Mouse (Mus musculus) adrenal gland (tissue): ENCODE results near the gene Gm27021.

Source experiments
- intact Hi-C: fragments of 180-260 bp; cut with DNase I; formaldehyde crosslinking; loops from one replicate; pipeline ENCODE4 v1.15.1; 2025

Gene Gm27021

DNA sequence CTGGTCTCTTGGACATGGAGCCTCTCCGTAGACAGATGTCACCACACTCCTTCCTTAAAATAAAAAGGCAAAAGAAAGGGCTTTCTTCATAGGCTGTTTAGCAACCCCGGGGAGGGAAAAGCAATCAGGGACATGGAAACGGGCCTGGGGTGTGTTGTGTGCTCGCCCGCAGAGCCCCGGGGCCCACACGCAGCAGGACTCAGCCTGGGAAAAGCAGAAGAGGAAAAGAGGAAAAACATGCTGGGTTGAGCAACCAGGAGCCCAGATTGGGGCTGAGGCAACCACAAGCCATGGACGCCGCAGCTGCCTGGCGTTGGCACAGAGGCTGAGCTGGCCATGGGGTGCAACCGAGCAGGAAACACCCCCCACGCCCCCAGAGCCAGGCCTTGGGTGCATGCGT lies 18.2 kb upstream of the Gm27021 start:
- intact Hi-C loops: no loop called here

DNA sequence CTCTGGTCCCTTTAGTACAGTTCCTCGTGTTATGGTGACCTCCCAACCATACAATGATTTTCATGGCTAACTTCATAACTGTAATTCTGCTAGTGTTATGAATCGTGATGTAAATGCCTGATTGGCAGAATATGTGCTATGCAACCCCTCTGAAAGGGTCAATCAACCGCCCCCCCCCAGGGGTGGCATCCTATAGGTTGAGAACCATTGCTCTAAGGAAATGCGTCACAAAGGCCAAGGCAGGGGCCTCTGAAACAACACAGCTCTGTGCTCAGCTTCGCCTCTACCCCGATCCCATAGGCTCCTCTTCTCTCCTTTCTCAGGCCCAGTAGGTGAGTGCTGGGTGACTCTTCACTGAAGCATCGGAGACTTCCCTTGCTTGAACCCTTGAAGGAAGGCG lies 17.7 kb upstream of the Gm27021 start:
- intact Hi-C loops: no loop called here

DNA sequence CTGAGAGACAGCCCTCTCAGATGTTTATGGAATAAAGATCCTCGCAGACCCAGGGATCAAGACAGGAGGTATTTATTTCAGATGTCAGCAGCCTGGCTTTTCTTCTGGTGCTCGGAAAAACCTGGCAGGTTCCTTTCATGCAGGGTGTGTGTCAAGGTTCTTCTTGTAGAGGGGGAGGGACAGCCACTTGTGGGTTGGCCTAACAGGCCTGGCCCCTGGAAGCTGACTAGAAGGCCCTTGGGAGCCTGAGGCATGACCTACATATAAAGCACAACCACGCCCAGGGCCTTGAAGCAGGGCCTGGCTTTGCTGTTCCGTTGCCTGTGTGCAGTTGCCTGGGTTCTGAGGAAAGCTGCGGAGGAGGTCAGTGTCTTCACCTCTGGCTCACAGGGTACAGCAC lies 17.2 kb upstream of the Gm27021 start:
- intact Hi-C loops: no loop called here

DNA sequence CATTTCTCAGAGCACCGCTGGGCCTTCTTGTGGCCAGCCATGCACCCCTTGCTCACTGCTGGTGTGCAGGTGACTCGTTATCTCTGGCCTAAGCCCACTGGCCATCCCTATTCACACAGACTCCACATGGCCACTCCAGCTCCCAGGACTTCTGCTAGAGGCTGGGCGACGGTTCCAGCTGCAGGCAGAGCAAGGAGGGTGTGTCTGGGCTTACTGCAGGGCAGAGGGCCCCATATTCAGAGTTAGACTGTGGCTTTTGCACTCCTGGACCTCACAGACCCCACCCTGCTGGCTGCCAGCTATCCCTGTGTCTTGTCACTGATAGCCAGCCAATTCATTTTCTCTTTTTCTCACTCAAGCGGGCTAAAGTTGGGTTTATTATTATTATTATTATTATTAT lies 16.2 kb upstream of the Gm27021 start:
- intact Hi-C loops: loop anchor here (5.0 kb wide), 2 partner anchors 53 to 408 kb away; partner anchors contain the start of gene Irf8

DNA sequence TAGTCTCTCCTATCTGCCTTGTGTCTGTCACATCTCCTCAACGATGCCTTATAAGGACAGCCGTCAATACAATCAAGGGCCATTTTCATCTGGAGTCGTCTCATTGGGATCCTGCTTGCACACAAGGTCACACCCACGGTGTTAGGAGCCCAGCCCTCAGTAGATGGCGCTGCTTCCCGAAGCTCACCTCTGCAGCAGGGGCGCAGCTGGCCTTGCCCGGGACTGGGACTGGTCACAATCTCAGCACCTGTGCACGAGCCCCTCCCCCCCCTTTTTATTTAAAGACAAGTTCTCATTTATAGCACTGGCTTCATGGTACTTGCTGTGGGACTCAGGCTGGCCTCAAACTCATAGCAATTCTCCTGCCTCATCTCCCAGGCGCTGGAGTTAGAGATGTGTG lies 15.7 kb upstream of the Gm27021 start:
- intact Hi-C loops: loop anchor here (5.0 kb wide), 2 partner anchors 54 to 409 kb away; partner anchors contain the start of gene Irf8

DNA sequence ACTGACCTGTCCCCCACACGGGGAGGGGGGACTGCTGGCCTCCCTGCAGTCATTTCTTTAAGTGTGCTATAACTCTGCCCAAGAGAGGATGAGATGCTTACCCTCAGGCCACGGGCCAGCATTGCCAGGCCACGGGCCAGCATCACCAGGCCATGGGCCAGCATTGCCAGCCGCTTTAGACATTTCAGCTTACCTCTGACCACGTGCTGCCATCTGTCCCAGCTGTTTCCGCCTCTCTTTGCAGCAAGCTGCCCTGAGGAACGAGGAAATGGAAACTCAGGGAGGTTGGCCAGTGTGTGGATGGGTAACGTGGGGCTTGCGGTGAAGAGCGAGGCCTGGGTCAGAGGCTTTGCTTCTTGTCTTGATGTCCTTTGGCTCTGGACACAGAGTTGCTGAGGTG lies 13.2 kb upstream of the Gm27021 start:
- intact Hi-C loops: loop anchor here (5.0 kb wide), 2 partner anchors 56 to 411 kb away; partner anchors contain the start of gene Irf8

DNA sequence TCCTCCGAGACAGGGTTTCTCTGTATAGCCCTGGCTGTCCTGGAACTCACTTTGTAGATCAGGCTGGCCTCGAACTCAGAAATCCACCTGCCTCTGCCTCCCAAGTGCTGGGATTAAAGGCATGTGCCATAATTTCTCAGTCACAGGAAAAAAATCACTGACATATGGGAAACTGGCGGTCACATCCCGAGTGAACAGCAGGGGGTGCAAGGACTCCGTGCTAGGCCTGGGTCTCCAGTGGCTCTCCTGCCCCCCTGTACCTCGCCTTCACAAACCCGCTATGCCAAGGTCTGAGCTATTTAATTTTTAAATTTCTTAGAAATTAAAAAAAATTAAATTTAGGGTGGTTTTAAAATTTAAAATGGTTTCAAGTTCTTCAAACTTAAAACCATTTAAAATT lies 12.5 kb upstream of the Gm27021 start:
- intact Hi-C loops: loop anchor here (1.0 to 5.0 kb wide), 3 partner anchors 57 to 412 kb away; partner anchors contain the start of gene Irf8

DNA sequence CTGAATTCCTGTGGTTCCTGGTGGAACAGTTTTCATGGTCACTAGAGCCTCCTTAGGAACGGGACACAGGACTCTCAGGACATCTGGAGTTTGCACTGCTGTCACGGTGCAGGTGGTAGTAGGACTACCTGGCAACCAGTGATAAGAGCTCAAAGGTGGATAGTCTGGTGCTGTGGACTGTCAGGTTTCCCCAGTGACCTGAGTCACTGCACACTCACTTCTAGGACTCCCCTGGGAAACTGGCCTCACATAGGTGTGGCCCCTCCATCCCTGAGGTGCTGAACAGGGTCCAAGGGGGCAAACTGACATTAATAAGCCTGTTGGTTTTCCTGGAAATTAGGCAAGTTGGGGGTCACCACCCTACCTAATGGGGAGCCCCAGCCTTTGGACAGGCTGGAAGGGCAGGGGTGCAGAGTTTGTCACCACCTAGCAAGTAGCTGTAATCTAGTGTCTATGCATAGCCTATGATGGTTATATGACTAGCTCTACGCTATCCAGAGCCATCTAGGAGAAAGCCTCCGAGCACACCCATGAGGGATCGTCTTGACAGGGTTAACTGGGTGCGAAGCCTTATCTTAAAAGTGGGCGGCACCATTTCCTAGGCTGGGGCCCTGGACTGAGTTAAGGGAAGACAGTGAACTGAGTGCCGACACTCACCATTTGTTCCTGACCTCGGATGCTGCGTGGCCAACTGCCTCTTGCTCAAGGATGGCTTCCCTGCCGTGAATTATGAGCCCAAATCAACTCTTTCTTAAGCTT lies 11.9 kb upstream of the Gm27021 start:
- intact Hi-C loops: loop anchor here (1.0 to 5.0 kb wide), 3 partner anchors 57 to 412 kb away; partner anchors contain the start of gene Irf8

DNA sequence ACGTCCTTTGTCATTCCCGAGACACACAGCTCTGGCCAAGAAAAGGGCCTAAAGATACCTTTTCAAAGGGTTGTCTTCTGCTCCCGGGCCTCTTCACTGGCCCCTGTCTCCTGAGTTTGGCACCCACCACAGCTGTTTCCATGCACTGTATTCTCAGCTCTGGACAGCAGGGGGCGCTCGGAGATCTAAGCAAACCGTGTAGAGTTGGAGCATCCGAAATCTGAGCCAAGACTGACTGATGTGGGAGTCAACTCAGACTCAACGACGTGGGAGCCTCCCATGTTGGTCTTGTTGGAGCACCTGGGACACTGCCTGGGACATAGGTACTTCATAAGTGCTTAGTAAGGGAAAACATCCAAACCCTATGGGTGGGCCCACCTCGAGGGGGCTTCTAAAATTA lies 10.6 kb upstream of the Gm27021 start:
- intact Hi-C loops: no loop called here

DNA sequence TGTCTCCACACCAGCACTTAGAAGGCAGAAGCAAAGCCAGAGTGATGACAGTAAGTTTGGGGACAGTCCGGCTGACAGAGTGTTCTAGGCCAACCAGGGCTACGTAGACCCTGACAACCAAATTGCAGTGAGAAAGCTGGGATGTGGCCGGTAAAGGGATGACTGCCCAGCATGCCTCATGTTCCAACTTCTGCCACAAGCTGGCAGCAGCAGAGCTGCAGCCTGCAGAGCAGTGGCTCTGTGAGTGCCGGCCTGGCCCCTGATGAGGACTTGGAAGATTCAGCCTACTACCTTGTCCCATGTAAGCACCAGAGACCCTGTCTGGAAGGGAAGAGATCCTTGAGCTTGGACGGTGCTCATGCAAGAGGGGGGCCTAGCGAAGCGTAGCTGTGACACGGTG lies 7.8 kb upstream of the Gm27021 start:
- intact Hi-C loops: no loop called here

DNA sequence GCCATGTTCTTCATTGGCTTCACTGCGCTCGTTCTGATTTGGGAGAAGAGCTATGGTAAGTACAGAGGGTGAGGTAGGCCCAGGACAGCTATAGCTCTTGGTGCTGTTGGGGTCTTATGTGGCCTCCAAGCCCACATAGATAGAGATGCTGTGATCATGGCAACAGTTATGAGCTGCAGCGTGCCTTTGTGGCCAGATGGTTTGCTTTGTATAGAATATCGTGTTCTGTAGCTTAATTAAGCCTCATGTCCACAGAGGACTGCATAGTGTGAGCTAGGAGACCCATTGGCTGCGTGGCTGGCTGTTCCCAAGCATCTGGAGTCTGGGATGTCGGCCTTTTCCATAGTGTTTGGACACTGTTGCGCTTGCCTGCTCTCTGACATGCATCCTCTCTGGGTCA lies 5.4 kb upstream of the Gm27021 start:
- intact Hi-C loops: no loop called here

DNA sequence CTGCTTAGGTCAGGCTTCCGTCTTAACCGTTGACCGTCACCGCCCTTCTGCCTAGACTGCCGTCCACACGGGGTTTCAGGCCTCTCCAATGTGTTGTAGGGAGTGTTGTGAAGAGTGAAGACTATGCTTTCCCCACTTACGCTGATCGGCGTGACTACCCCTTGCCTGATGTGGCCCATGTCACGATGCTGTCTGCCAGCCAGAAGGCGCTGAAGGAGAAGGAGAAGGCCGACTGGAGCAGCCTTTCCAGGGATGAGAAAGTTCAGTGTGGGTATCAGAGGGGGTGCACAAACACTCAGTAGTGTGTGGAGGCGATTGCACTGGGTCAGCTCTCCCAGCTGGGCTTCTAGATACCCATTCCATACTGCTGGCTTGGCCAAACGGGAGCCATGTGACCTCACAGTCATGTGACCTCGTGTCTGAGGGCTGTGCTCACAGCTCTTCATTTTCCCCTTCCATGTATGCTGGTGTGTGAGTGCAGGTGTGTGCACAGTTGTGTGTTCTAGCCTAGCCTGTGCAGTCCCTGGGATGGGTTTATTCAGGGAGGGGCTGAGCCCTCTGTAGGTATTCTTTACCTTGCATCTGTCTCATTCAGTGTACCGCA lies 4.8 kb upstream of the Gm27021 start:
- intact Hi-C loops: no loop called here

DNA sequence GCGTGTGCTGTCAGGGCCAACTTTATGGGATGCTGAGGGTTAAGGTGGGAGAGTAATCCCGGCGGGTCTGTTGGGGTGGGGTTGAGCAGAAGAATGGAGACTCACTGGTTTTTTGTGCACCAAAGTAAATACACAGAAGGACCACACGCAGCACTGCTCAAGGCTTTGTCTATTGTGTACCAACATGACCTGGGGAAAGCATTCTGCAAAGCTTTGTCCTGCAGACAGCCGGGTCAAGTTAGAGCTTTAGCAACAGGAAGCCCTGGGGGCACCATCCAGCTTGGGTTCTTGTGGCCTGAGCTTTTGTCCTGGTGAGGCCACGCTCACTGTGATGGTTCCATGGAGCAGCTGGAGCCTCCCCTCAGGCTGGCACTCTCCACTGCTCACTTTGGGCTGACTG lies 3.9 kb upstream of the Gm27021 start:
- intact Hi-C loops: no loop called here

DNA sequence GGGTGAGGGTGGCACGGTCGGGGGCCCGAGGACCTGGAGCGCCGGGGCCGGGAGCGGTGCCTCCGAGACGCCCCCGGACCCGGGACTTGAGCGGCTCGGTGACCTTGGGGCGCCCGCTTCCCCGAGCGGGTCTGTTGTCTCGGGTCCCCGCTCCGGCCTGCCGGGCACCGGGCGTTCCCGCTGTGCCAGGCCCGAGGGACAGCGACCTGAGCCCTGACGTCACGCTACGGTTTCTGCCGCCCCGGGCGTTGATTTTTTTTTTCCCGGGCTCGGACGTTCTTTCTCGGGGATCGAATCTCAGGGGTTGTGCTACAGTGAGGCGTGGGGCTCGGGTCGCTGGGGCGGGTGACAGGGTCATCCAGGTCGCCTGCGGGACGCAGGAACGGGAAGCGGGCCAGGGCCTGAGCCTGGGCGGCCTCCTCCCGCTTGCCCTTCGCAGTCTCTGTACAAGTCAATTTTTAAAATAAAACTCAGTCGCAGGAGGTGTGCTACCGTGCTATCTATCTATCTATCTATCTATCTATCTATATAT lies 561 bp upstream of the Gm27021 start, which contains the start of gene Emc8:
TSS of gene Emc8 (minus strand) at position 200 of the 532 bp plus-strand sequence.
- intact Hi-C loops: no loop called here

DNA sequence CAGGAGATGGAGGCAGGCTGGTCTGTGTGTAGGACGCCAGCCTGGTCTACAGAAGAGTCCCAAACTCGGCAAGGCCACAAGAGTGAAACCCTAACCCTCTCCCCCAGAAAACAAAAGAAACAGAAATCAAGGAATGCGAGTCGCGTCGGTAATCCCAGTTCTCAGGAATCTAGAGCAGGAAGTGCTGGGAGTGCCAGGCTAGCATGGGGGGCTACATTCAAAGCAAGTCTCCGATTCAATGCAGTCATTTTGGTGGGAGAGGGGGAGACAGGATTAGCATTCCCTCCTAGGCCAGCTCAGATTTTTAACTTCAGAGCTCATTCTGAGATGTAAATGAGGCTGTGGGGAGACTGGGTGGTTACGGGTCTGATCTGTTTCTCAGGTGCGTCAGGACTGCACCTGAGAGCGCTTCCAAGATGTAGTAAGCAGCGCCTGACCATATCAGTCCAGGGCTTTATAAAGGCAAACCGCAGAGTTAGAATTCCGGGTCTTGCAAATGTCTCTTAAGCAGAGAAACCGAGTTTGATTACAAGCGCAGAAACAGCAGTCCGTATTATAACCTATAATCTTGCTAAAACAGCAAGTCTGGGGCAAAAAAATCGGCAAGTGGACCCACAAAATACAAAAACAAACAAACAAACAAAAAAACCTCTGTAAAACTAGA lies 940 bp downstream of the Gm27021 start:
- intact Hi-C loops: no loop called here

DNA sequence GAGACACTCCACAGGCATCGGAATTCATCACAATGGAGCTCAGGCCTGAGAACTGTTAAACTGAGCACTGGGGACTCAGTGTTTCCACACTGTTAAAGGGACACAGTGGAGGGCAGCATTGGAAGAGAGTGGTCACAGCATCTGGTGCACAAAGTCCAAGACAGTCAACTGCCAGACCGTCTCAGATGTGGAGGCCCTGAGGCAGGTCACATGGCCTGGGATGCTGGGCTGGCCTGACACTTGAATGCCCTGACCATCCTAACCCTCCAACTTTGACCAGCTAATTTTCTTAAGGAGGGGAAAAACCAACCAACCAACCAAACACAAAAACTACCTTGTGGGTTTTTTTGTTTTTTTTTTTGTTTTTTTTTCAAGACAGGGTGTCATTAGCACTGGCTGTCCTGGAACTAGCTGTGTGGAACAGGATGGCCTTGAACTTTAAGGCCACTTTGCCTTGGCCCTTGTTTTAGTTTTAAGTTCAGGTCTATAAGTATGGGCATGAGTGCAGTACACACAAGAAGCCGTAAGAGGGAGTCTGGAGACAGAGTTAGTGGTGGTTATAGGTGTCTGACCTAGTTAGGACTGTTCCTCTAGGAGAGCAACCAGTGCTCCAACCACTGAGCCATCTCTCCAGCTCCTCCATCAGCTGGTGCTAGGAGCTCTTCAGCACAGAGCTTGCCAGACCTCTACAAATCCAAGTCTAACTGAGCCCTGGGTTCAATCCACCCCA lies 2.0 kb downstream of the Gm27021 start:
- intact Hi-C loops: no loop called here

DNA sequence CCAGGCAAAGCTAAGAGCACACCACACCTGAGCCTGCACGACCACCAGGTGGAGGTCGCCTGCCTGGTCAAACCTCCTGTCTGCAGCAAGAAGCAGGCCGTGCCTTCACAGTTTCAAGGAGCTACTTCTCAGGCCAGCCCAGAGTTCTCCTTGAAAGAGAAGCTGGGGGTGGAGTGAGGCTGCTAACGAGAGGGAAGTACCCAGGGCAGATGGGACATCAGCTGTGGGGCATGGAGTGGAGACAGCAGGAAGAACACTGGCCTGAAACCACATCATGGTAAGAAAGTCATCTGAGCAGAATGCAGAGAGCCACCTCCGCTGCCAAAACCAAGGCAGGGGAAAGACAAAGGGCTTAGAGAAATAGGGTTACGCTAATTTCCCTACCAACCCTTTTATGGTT lies 3.3 kb downstream of the Gm27021 start:
- intact Hi-C loops: no loop called here

DNA sequence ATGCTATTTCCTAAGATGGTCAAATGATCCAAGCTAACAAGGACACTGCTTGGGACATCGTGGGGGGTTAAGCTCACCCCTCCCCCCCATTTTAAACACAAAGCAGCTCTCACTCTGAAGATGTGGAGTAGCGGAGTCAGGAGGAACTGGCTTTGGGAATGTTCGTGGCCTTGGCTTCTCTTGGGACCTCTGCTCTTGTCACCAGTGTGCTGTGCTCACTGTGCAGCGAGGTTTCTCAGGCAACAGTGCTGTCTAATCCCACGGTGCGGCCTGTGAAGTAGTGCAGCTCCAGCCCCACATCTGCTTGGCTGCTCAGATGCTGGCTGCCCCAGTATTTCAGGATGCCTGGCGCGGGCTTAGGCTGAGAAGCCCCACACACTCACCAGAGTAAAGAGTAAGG lies 10.5 kb downstream of the Gm27021 start:
- intact Hi-C loops: no loop called here

DNA sequence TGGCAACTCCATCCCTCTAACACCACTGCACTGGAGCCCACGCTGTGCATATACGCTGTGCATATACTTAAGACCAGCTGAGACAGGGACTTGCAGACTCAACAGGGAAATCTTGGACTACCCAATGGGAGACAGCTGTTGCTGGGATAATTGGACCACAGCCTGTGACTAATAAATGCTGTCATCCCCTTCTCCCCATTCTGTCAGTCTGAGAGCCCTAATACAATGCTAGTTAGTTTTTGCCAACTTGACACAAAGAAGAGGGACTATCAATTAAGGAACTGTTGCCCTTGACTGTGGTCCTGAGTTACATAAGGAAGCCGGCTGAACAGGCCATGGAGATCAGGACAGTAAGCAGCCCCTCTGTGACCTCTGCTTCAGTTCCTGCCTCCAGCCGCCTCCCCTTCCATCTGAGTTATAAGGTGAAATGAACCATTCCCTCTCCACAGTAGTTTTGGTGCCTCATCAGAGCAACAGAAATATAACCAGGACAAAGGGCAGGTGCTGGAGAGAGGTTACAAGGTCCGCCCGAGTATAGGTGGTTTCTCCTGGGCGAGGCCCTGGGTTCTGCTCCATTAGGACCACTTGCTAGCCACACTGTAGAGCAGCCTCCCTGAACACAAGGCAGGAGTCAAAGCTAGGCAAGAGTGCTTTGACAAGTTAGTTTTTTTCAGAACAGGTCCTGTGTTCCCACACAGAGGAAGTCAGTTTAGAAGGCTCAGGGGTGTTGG lies 11.4 kb downstream of the Gm27021 start:
- intact Hi-C loops: no loop called here

DNA sequence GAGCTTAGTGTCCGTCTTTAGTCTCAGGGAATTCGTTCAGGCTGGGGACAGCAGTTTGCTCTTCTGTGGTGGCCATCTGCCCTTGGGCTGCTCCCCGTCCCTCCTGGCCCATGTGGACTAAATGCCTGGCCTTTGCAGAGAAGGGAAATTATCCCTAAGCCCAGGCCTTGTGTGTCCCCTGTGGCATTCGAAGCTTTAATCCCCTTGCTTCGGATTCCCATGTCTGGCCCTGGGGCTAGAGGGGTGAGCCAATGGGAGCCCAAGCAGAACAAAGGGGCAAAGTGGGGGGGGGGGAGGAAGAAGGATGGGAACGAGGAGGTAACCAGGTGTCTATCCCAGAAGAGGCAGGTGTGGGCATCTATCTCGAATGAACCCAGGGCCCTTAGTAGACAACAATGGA lies 20.3 kb downstream of the Gm27021 start, which contains the start of gene 1190005I06Rik:
TSS of gene 1190005I06Rik (minus strand) at position 101 of the 400 bp plus-strand sequence.
- intact Hi-C loops: no loop called here
